Mouse (Mus musculus): Measurements from ENCODE around the gene Cend1.

DNA sequence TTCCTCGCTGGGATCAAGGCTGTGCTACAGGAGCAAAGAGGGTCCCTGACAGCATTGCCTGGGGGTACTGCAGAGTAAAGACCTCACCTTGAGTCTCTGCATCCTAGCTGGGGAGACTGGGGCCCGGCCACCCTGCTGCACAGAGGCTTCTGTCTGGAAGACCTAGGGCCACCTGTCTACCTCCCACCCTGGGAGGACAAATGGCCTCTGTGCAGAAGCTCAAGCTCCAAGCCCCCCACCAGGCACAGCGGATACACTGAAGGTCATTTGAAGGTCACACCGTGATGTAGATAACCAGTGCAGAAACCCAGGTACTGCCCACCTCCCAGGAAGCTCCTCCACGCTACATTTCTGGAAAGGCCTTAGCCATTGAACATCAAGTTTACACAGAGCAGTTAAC lies 590 bp downstream of the Cend1 start:
- TF ChIP-seq CTCF (IDR thresholded peaks at IDR 0.05; ENCODE audit: control insufficient read depth, insufficient read depth, low read length) (no peak), POLR2A (IDR thresholded peaks at IDR 0.05; ENCODE audit: borderline replicate concordance, control insufficient read depth, low read depth, low read length) (no peak)
